Mouse (Mus musculus) ES-Bruce4 (cell line): ENCODE data around the gene Cltb. TPM values are rescaled to one million over a fixed set of nuclear protein-coding genes. Genes with fewer than 3 reads are reported as not detected.
A peak's percentile ranks its signal among the peaks of the same experiment; 100 is the strongest.

Source experiments
- H3K27ac ChIP-seq: 2 replicates; pipeline ENCODE4 v1.5.1; 2012; ENCODE audit warnings: low read length, inconsistent platforms; ENCODE audit not compliant: insufficient read depth
- H3K27me3 ChIP-seq: 2 replicates; pipeline ENCODE4 v1.6.1; 2012; ENCODE audit warnings: mild to moderate bottlenecking, low read length, inconsistent platforms; ENCODE audit not compliant: control insufficient read depth, poor library complexity, insufficient read depth, severe bottlenecking
- H3K36me3 ChIP-seq: 2 replicates; pipeline ENCODE4 v1.6.1; 2012; ENCODE audit warnings: inconsistent platforms, mild to moderate bottlenecking, low read length, moderate library complexity; ENCODE audit not compliant: control insufficient read depth, poor library complexity, insufficient read depth, severe bottlenecking
- H3K4me1 ChIP-seq: one replicate; pipeline ENCODE4 v1.8.1; 2011; ENCODE audit warnings: low read length; ENCODE audit not compliant: control insufficient read depth, insufficient read depth
- H3K4me3 ChIP-seq: 2 replicates; pipeline ENCODE4 v1.5.1; 2011; ENCODE audit warnings: low read depth, mild to moderate bottlenecking, low read length
- H3K9ac ChIP-seq: 2 replicates; pipeline ENCODE4 v1.6.1; 2012; ENCODE audit warnings: low read depth, mild to moderate bottlenecking, inconsistent platforms; ENCODE audit not compliant: poor library complexity, severe bottlenecking
- H3K9me3 ChIP-seq: replicated peaks from 2 replicates; pipeline ENCODE4 v1.6.1; 2012; ENCODE audit warnings: mild to moderate bottlenecking, low read length, inconsistent platforms; ENCODE audit not compliant: control insufficient read depth, poor library complexity, insufficient read depth, severe bottlenecking
- CTCF ChIP-seq: IDR thresholded peaks from one replicate; pipeline ENCODE4 v1.8.1; 2011; ENCODE audit warnings: low read depth, low read length
- EP300 ChIP-seq: IDR thresholded peaks from 2 replicates; pipeline ENCODE4 v1.6.1; 2011; ENCODE audit warnings: low read depth, low read length; ENCODE audit not compliant: insufficient read depth
- POLR2A ChIP-seq: IDR thresholded peaks from one replicate; pipeline ENCODE4 v1.8.1; 2011; ENCODE audit warnings: low read length; ENCODE audit not compliant: insufficient read depth
- polyA plus RNA-seq: library from polyadenylated mRNA; stranded (reverse); fragments of >200 nt; gene quantifications from 2 replicates; pipeline ENCODE4 v1.2.4, GENCODE M21; 2011; ENCODE audit warnings: low read depth; ENCODE audit not compliant: missing spikeins, insufficient read depth, insufficient read length

Cltb gene
- polyA plus RNA-seq: 27.5 and 30.2 TPM in 2 replicates

DNA sequence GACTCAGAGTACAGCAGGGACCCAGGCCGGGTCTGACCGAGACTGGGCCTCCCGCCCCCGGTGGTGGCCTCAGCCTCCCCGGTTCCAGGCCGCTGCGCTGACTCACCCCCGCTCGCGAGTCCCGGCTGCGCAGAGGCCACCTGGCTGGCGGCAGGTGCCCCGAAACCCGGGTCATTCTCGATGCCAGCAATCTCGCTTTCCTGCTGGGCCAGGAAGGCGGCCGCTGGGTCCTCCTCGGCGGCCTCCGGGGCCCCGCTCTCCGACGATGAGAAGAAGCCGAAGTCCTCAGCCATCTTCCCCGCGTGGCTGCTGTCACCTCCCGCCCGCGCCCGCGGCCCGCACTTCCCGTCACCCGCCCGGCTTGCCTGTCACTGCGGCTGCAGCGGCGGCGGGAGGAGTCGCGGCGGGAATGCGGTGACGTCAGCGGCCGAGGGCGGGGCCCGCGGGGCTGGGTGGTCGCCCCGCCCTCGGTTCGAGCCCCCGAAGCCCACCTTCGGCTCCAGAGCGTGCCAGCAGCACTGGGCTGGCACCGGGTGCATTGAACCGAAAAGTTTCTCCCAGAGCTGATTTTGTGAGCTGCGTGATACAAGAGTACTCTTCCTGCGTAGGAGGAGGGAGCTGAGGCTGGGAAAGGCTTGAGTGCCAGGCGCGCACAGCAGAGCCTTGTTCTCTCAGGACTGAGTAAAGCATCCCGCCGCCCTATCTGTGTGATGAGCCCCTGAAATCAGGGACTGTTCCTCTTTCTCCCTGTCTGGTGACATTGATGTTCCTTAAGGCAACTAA lies at the start of gene Cltb:
Gene Cltb, minus strand, starts transcription at position 373 of the 783 bp plus-strand sequence.
- TF ChIP-seq CTCF: no peak
- TF ChIP-seq POLR2A: no peak
- TF ChIP-seq EP300: no peak
- Histone ChIP-seq H3K4me3 (peak within 1 kb of the TSS; percentile 89), H3K27me3 (no peaks in the 10 kb centered on the region), H3K27ac (no peak within 1 kb of the TSS), H3K4me1 (peaks cover 3% of the 10 kb centered on the region), H3K9ac (peak within 1 kb of the TSS; percentile 47), H3K9me3 (no peaks in the 10 kb centered on the region), H3K36me3 (no peaks in the 10 kb centered on the region)

DNA sequence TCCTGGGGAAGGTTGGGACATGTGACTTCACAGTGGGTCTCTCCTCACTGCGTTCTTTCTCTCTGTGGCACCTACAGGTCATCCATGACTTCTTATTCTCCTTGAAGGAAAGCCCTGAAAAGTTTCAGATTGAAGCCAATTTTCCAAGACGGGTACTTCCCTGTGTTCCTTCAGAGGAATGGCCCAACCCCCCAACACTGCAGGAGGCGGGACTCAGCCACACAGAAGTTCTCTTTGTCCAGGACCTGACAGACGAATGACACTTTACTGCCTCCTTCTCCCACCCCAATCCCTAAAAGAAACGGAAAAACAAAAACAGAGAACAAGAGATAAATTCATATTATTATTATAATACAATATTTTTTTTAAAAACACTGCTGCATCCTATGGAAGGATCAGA lies 49.7 kb upstream of the Cltb start:
- Histone ChIP-seq H3K27me3 (no peaks in the 10 kb centered on the region), H3K4me1 (no peaks in the 10 kb centered on the region), H3K36me3 (peaks cover 38% of the 10 kb centered on the region), H3K4me3 (no peak overlapping the region), H3K9me3 (no peaks in the 10 kb centered on the region), H3K9ac (no peak overlapping the region), H3K27ac (no peak overlapping the region)
- TF ChIP-seq EP300: no peak
- TF ChIP-seq CTCF: no peak
- no peak for TF ChIP-seq POLR2A

DNA sequence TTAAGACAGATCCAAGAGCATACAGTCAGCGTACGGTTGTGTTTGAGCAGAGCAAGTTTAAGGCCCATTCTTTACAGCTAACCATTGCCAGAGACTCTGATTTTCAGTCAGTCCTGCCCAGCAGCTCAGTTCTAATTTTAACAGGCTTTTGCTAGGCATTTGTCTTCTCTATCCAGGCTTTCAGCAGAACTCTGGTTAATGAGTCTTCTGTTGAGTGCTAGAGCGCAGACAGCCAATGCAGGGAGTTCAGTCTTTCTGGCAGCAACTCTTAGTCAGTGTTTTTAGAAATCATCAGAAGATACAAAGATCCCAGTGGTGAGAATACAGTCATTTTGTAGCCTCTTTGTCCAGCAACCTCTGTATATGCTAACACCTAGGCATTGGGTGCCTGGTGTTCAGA lies 39.3 kb upstream of the Cltb start:
- TF ChIP-seq POLR2A (no peak), CTCF (no peak), EP300 (no peak)
- H3K36me3 ChIP-seq: peaks cover 71% of the 10 kb centered on the region
- H3K27me3 ChIP-seq: no peaks in the 10 kb centered on the region
- H3K27ac ChIP-seq: no peak overlapping the region
- no peak overlapping the region for H3K9ac ChIP-seq
- no peaks in the 10 kb centered on the region for H3K9me3 ChIP-seq
- no peak overlapping the region for H3K4me3 ChIP-seq
- no peaks in the 10 kb centered on the region for H3K4me1 ChIP-seq

DNA sequence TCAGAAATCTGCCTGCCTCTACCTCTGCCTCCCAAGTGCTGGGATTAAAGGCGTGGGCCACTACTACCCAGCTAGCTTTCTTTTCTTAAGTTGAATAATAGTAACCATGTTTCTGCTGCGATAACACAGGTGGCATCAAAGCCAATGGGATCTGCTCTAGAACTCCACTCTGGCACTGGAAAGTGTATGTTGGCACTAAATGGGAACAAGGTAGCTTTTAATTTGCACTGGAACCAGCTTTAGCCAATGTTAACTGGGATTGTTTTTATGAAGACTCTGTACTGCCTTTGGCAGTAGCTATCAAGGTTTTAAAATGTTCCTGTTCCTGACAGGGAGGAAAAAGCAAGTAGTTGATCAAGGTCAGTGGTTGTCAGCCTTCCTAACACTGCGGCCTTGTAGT lies 23.9 kb upstream of the Cltb start:
- no peak for TF ChIP-seq POLR2A
- Histone ChIP-seq H3K27me3 (no peaks in the 10 kb centered on the region), H3K4me3 (no peak overlapping the region), H3K36me3 (peaks cover 33% of the 10 kb centered on the region), H3K9ac (no peak overlapping the region), H3K4me1 (no peaks in the 10 kb centered on the region), H3K9me3 (no peaks in the 10 kb centered on the region), H3K27ac (no peak overlapping the region)

DNA sequence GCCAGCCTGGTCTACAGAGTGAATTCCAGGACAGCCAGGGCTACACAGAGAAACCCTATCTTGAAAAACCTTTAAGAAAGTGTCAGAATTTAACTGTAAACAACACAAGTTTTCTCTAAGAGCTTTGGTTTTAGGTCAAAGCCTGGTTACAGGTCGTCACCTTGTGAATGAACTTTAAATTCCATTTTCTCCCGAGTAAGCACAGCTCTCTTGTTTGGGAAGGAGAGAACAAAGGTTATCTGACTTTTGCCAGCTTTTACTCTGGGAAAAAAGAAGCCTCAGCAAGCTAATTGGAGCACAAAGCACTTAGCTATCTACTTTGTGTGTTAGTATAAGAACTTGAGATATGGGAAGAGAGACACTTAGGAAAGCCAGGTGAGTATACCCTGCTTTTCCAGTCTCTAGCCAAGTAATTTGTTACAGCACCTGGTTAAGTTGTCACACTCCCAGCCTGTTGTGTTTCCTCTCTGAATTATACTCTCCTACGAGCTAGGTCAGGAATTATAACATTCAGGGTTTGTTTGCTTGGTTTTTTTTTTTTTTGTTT lies 21.7 kb upstream of the Cltb start:
- no peaks in the 10 kb centered on the region for H3K27me3 ChIP-seq
- H3K9me3 ChIP-seq: no peaks in the 10 kb centered on the region
- H3K27ac ChIP-seq: no peak overlapping the region
- no peak overlapping the region for H3K4me3 ChIP-seq
- no peaks in the 10 kb centered on the region for H3K4me1 ChIP-seq
- no peak for TF ChIP-seq EP300
- no peak for TF ChIP-seq POLR2A
- TF ChIP-seq CTCF: no peak
- H3K36me3 ChIP-seq: peaks cover 23% of the 10 kb centered on the region
- H3K9ac ChIP-seq: no peak overlapping the region

DNA sequence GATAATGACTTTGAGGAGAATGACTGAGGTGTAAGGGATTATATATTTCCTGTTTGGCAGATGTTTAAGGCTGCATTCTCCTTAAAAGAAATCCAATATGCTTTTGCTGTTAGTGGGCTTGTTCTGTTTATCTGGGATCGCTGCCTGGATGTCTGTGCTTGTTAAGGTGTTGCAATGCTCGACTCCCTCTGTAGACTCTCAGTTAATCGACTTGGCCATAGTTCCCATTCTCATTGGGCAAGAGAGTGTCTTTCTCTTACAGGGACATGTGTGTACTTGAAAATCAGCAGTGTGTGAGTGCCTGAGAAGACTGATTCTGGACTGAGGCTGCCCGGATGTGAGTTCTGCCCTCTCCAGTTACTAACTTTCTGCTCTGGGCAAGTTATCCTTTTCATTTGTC lies 18.0 kb upstream of the Cltb start:
- TF ChIP-seq POLR2A: no peak
- TF ChIP-seq EP300: no peak
- TF ChIP-seq CTCF: no peak
- Histone ChIP-seq H3K4me1 (no peaks in the 10 kb centered on the region), H3K36me3 (peaks cover 14% of the 10 kb centered on the region), H3K27me3 (no peaks in the 10 kb centered on the region), H3K4me3 (no peak overlapping the region), H3K27ac (0 out of 2 replicates have a peak overlapping the region, but pooled peaks have one; percentile 44), H3K9ac (no peak overlapping the region), H3K9me3 (no peaks in the 10 kb centered on the region)
